Mouse (Mus musculus) heart, adult 2 months (tissue): ENCODE results near the gene Faap24. TPM values are rescaled to one million over a fixed set of nuclear protein-coding genes. Genes with fewer than 3 reads are reported as not detected.

Source experiments
- DNase-seq, 2 experiments: peaks; one replicate each; pipeline ENCODE4 v3.0.0; 2021
- H3K27ac ChIP-seq: fragments of 200-600 bp; 2 replicates; pipeline ENCODE4 v1.8.1; 2022
- H3K27me3 ChIP-seq: fragments of 200-500 bp; 2 replicates; pipeline ENCODE4 v1.6.1; 2012; ENCODE audit warnings: mild to moderate bottlenecking, low read length, inconsistent platforms, mixed read lengths; ENCODE audit not compliant: control insufficient read depth, insufficient read depth
- H3K36me3 ChIP-seq: fragments of 200-500 bp; 2 replicates; pipeline ENCODE4 v1.6.1; 2012; ENCODE audit warnings: low read length, inconsistent platforms; ENCODE audit not compliant: control insufficient read depth, insufficient read depth
- H3K4me1 ChIP-seq: fragments of 200-500 bp; 2 replicates; pipeline ENCODE4 v1.6.1; 2011; ENCODE audit warnings: low read length; ENCODE audit not compliant: control insufficient read depth, insufficient read depth
- H3K4me3 ChIP-seq: fragments of 200-600 bp; 2 replicates; pipeline ENCODE4 v1.8.1; 2022
- H3K79me2 ChIP-seq: fragments of 200-500 bp; replicated peaks from 2 replicates; pipeline ENCODE4 v1.6.1; 2012; ENCODE audit warnings: mild to moderate bottlenecking, inconsistent platforms, low read length, moderate library complexity, mixed read lengths; ENCODE audit not compliant: control insufficient read depth, insufficient read depth
- H3K9ac ChIP-seq: fragments of 200-500 bp; 2 replicates; pipeline ENCODE4 v1.6.1; 2012; ENCODE audit warnings: low read depth, mild to moderate bottlenecking, control low read depth, inconsistent platforms, low read length, mixed read lengths
- CTCF ChIP-seq: fragments of 200-600 bp; IDR thresholded peaks from 2 replicates; pipeline ENCODE4 v1.8.1; 2022; ENCODE audit warnings: antibody characterized with exemption, mild to moderate bottlenecking, moderate library complexity
- EP300 ChIP-seq: fragments of 200-500 bp; IDR thresholded peaks from 2 replicates; pipeline ENCODE4 v1.6.1; 2011; ENCODE audit warnings: low read depth, low read length, control low read depth; ENCODE audit not compliant: insufficient read depth
- POLR2A ChIP-seq: fragments of 200-500 bp; IDR thresholded peaks from 2 replicates; pipeline ENCODE4 v1.6.1; 2011; ENCODE audit warnings: mild to moderate bottlenecking, low read depth, low read length, control low read depth; ENCODE audit not compliant: insufficient read depth
- WGBS: fragments of 180-500 bp; shearing (Covaris S2); methylation state at CpG from one replicate; pipeline ENCODE4 v1.1.7; 2018; 5-methylcytosine and 5-hydroxymethylcytosine counted together
- intact Hi-C: fragments of 180-260 bp; cut with DNase I; formaldehyde crosslinking; loops from one replicate; pipeline ENCODE4 v1.15.1; 2025
- polyA plus RNA-seq: library from polyadenylated mRNA; depleted of rRNA; stranded (reverse); fragments of >200 nt; gene quantifications from 2 replicates; pipeline ENCODE4 v1.2.3, GENCODE M21; 2012
- total RNA-seq, 2 experiments: library from RNA; stranded (reverse); gene quantifications; 2 replicates each; pipeline ENCODE4 v1.2.3; 2021

Gene Faap24
- total and polyA plus RNA-seq, 3 experiments = 1.4 to 2.3 (median 1.9) TPM

DNA sequence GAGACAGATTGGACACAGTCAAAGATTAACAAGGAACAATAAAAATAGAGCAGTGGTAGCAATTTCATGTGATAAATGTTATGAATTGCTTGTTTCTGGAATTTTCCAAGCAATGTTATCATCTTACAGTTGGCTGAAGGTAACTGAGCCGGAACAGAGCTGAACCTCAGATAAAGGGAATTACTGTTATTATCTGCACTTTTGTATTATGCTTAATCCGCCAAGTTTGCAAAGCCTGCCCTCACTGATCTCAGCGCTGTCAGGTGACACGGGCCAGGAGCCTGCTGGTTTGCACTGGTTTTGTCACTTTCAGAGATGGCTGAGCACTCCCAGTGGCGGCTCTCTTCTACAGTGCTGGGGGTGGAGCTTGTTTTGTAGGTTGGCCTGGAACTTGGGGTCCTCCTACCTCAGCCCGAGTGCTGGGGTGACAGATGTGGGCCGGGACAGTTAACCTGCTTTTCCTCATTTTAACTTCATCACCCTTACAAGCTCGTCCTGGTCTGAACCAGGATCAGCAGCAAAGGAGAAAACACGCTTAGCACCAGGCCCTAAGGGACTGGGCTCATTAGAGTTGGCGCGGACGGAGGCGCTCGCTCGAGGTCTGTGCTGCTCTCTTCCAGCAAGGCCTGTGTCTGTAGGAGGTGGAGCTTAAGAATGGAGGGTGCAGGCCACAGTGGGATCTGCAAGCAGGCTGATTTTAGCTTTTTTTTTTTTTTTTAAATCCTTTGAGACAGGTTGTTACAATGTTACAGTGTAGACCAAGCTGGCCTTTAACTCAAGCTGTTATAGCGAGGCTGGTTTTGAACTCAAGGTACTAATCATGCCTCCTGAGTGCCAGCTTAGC lies 23.3 kb downstream of the Faap24 start:
- Histone ChIP-seq H3K36me3 (no peaks in the 10 kb centered on the region), H3K27ac (no peak overlapping the region), H3K9ac (no peak overlapping the region), H3K4me1 (no peaks in the 10 kb centered on the region), H3K27me3 (no peaks in the 10 kb centered on the region), H3K79me2 (no peaks in the 10 kb centered on the region), H3K4me3 (no peak overlapping the region)
- DNase-seq = no peak
- 63% methylated on average over 16 of the region's 16 CpGs for WGBS
- TF ChIP-seq POLR2A = no peak
- no peak for TF ChIP-seq EP300
- TF ChIP-seq CTCF = no peak
- intact Hi-C loops = no loop called here

- H3K27me3 ChIP-seq = no peaks in the 10 kb centered on the region
- WGBS = 78% methylated on average over 14 of the region's 14 CpGs
- H3K9ac ChIP-seq = no peak overlapping the region
- TF ChIP-seq CTCF = no peak
- no peak for TF ChIP-seq EP300
- TF ChIP-seq POLR2A = no peak
- no peaks in the 10 kb centered on the region for H3K79me2 ChIP-seq
- H3K27ac ChIP-seq = no peak overlapping the region
- no peak for DNase-seq
- H3K36me3 ChIP-seq = no peaks in the 10 kb centered on the region
- no peaks in the 10 kb centered on the region for H3K4me1 ChIP-seq
- no peak overlapping the region for H3K4me3 ChIP-seq
- intact Hi-C loops = no loop called here
Measured at GRCm38 (mm10) chr7:35372483-35373017, 24.1 kb downstream of the Faap24 start.

DNA sequence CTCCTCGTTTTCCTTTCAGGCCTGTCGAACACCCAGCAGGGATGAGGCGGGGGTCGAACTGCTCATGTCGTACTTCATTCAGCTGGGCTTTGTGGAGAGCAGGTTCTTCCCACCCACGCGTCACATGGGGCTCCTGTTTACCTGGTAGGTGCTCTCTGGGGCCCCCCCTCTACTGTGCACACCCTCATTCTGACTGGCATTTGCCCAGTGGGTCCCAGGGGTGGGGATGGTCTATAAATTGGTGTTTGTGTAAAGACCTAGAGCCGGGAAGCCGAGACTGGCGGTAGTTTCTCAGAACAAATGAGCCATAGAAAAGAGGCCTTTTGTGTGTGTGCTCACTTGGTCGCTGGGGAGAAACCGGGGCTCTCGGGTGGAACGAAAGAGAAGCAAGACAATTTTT lies 25.5 kb downstream of the Faap24 start:
- no peaks in the 10 kb centered on the region for H3K79me2 ChIP-seq
- no peak overlapping the region for H3K9ac ChIP-seq
- intact Hi-C loops = no loop called here
- WGBS = 91% methylated on average over 14 of the region's 14 CpGs
- no peaks in the 10 kb centered on the region for H3K36me3 ChIP-seq
- TF ChIP-seq POLR2A (no peak), CTCF (no peak), EP300 (no peak)
- no peak overlapping the region for H3K4me3 ChIP-seq
- H3K27ac ChIP-seq = no peak overlapping the region
- H3K27me3 ChIP-seq = no peaks in the 10 kb centered on the region
- no peaks in the 10 kb centered on the region for H3K4me1 ChIP-seq
- DNase-seq = no peak

- intact Hi-C loops = no loop called here
- no peak overlapping the region for H3K27ac ChIP-seq
- TF ChIP-seq EP300 (no peak), CTCF (no peak), POLR2A (no peak)
- H3K9ac ChIP-seq = no peak overlapping the region
- no peaks in the 10 kb centered on the region for H3K4me1 ChIP-seq
- no peaks in the 10 kb centered on the region for H3K27me3 ChIP-seq
- no peaks in the 10 kb centered on the region for H3K79me2 ChIP-seq
- 72% methylated on average over 12 of the region's 12 CpGs for WGBS
- no peak overlapping the region for H3K4me3 ChIP-seq
- no peak for DNase-seq
- H3K36me3 ChIP-seq = no peaks in the 10 kb centered on the region
Measured at GRCm38 (mm10) chr7:35365161-35365910, 31.3 kb downstream of the Faap24 start.

GRCm38 (mm10) chr7:35362868-35363267 lies 33.8 kb downstream of the Faap24 start:
- 84% methylated on average over 5 of the region's 5 CpGs for WGBS
- intact Hi-C loops = no loop called here
- Histone ChIP-seq H3K27ac (no peak overlapping the region), H3K9ac (no peak overlapping the region), H3K27me3 (no peaks in the 10 kb centered on the region), H3K36me3 (no peaks in the 10 kb centered on the region), H3K4me1 (no peaks in the 10 kb centered on the region), H3K79me2 (no peaks in the 10 kb centered on the region), H3K4me3 (no peak overlapping the region)
- no peak for TF ChIP-seq EP300
- TF ChIP-seq CTCF = no peak
- TF ChIP-seq POLR2A = no peak
- no peak for DNase-seq

GRCm38 (mm10) chr7:35362253-35362652 lies 34.4 kb downstream of the Faap24 start:
- H3K4me1 ChIP-seq = no peaks in the 10 kb centered on the region
- TF ChIP-seq CTCF (no peak), POLR2A (no peak), EP300 (no peak)
- H3K9ac ChIP-seq = no peak overlapping the region
- no peaks in the 10 kb centered on the region for H3K36me3 ChIP-seq
- no peak for DNase-seq
- no peaks in the 10 kb centered on the region for H3K27me3 ChIP-seq
- no peak overlapping the region for H3K27ac ChIP-seq
- WGBS = 69% methylated on average over 5 of the region's 5 CpGs
- intact Hi-C loops = no loop called here
- no peaks in the 10 kb centered on the region for H3K79me2 ChIP-seq
- H3K4me3 ChIP-seq = no peak overlapping the region
